Mouse (Mus musculus) midbrain, embryonic 15.5 days (tissue): ENCODE data around the gene Gm11096. TPM values are rescaled to one million over a fixed set of nuclear protein-coding genes. Genes with fewer than 3 reads are reported as not detected.

Experiments used
- ATAC-seq: fragments of 200-750 bp; cut with Nextera tagmentation; replicated peaks from 2 replicates; pipeline ENCODE4 v1.8.0; 2017; ENCODE audit warnings: moderate TSS enrichment
- H3K27ac ChIP-seq: fragments of 300-500 bp; sonication (generic); 2 replicates; pipeline ENCODE4 v1.5.1; 2015; ENCODE audit warnings: mild to moderate bottlenecking, inconsistent platforms
- H3K27me3 ChIP-seq: fragments of 300-500 bp; sonication (generic); replicated peaks from 2 replicates; pipeline ENCODE4 v1.6.1; 2015; ENCODE audit warnings: inconsistent platforms
- H3K36me3 ChIP-seq: fragments of 300-500 bp; sonication (generic); replicated peaks from 2 replicates; pipeline ENCODE4 v1.6.1; 2015; ENCODE audit warnings: inconsistent platforms
- H3K4me1 ChIP-seq: fragments of 300-500 bp; sonication (generic); 2 replicates; pipeline ENCODE4 v1.6.1; 2015; ENCODE audit warnings: inconsistent platforms
- H3K4me2 ChIP-seq: fragments of 300-500 bp; sonication (generic); 2 replicates; pipeline ENCODE4 v1.6.1; 2015; ENCODE audit warnings: inconsistent platforms, mild to moderate bottlenecking, moderate library complexity
- H3K4me3 ChIP-seq: fragments of 300-500 bp; sonication (generic); 2 replicates; pipeline ENCODE4 v1.5.1; 2015; ENCODE audit warnings: mild to moderate bottlenecking, inconsistent platforms
- H3K9ac ChIP-seq: fragments of 300-500 bp; sonication (generic); 2 replicates; pipeline ENCODE4 v1.6.1; 2015; ENCODE audit warnings: mild to moderate bottlenecking, inconsistent platforms
- H3K9me3 ChIP-seq: fragments of 300-500 bp; sonication (generic); 2 replicates; pipeline ENCODE4 v1.6.1; 2016; ENCODE audit warnings: inconsistent platforms
- WGBS: fragments of 180-500 bp; shearing (Covaris S2); methylation state at CpG from one replicate; pipeline ENCODE4 v1.1.7; 2015; ENCODE audit warnings: mixed read lengths; 5-methylcytosine and 5-hydroxymethylcytosine counted together
- polyA plus RNA-seq: library from polyadenylated mRNA; unstranded; fragments of >200 nt; fragmentation: Nextera tagmentation; extraction: Ambion mirVana; gene quantifications from 2 replicates; pipeline ENCODE4 v1.2.1, GENCODE M21; 2015

Gm11096 gene
- polyA plus RNA-seq, 1 experiment from 2014 or later, result not detected

DNA sequence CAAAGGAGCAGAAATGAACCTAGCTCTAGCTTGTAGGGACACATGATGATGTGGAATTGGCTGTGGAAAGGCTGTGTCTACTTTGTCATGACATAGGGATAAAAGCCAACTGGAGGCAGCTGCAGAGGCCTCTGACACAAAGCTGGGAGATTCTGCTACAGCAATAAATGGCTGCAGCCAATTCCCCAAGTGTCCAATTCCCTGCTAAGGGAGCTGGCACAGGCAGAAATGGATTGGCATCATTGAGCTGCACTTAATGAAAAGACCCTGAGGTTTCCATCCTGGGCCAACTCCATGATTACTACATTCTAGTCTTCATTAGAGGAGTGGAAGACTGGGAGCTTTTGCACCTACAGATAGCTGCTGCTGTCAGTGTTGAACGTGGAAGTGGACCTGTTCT is 44.8 kb downstream of the Gm11096 start:
- Histone ChIP-seq H3K27me3 (no peaks in the 10 kb centered on the region), H3K4me2 (no peak overlapping the region), H3K4me1 (no peaks in the 10 kb centered on the region), H3K27ac (no peak overlapping the region), H3K9ac (no peak overlapping the region), H3K9me3 (no peaks in the 10 kb centered on the region), H3K4me3 (no peak overlapping the region), H3K36me3 (no peaks in the 10 kb centered on the region)
- WGBS, result 57% methylated on average over 1 of the region's 1 CpGs
- no peak for ATAC-seq
